Mouse (Mus musculus) testis, adult 2 months (tissue): ENCODE measurements at regions not wholly inside any gene's neighbourhood (a gene's known extent, or its start where the extent isn't known, plus 50 kb on each side); places are given as distances from the start of the nearest gene placed in this dataset.

Source experiments
- CTCF ChIP-seq: fragments of 200-500 bp; IDR thresholded peaks from 2 replicates; pipeline ENCODE4 v1.5.1; 2012; ENCODE audit warnings: low read depth, mild to moderate bottlenecking, inconsistent platforms, low read length, moderate library complexity; ENCODE audit not compliant: control insufficient read depth, insufficient read depth, insufficient replicate concordance
- POLR2A ChIP-seq: fragments of 200-500 bp; IDR thresholded peaks from 2 replicates; pipeline ENCODE4 v1.6.1; 2012; ENCODE audit warnings: low read depth, mild to moderate bottlenecking, inconsistent platforms, low read length, moderate library complexity; ENCODE audit not compliant: control insufficient read depth

DNA sequence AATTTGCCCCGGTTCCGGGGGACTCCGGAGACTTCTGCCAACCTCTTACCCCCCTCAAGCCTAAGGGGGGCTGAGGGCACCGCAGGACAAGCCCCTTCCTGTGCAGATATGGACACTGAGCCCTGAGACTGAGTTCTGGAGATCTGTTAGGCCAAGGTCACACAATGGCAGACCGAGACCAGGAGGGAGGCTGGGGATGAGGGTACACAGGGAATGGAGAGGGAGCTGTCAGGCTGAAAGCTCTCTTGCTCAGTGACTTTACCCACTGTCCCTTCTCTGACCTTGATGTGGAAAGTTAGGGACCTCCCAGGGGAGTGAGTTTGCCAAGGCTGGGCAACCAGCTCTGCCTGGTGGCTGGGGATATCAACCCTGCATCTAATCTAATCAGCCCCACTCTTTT is 82.7 kb downstream of the Cstad start:
- TF ChIP-seq POLR2A (no peak), CTCF (no peak)
